Mouse (Mus musculus) stomach, embryonic 14.5 days (tissue): Measurements from ENCODE around the gene Nit2. TPM values are rescaled to one million over a fixed set of nuclear protein-coding genes. Genes with fewer than 3 reads are reported as not detected.

Experiments
- ATAC-seq: fragments of 200-750 bp; cut with Nextera tagmentation; 2 replicates; pipeline ENCODE4 v1.8.0; 2017; ENCODE audit warnings: low read depth, moderate TSS enrichment; ENCODE audit not compliant: insufficient number of reproducible peaks, insufficient read depth, low FRiP score
- H3K27ac ChIP-seq: fragments of 300-500 bp; sonication (generic); 2 replicates; pipeline ENCODE4 v1.5.1; 2014; ENCODE audit warnings: mild to moderate bottlenecking, low read length, moderate library complexity, mixed read lengths
- H3K27me3 ChIP-seq: fragments of 300-500 bp; sonication (generic); 2 replicates; pipeline ENCODE4 v1.6.1; 2014; ENCODE audit warnings: low read length, control low read depth, mixed read lengths; ENCODE audit not compliant: control insufficient read depth, insufficient read depth
- H3K36me3 ChIP-seq: fragments of 300-500 bp; sonication (generic); 2 replicates; pipeline ENCODE4 v1.6.1; 2014; ENCODE audit warnings: mild to moderate bottlenecking, control low read depth, low read length, moderate library complexity, mixed read lengths; ENCODE audit not compliant: control insufficient read depth, insufficient read depth
- H3K4me1 ChIP-seq: fragments of 300-500 bp; sonication (generic); 2 replicates; pipeline ENCODE4 v1.6.1; 2014; ENCODE audit warnings: low read length, control low read depth, mixed read lengths; ENCODE audit not compliant: control insufficient read depth, insufficient read depth
- H3K4me2 ChIP-seq: fragments of 300-500 bp; sonication (generic); replicated peaks from 2 replicates; pipeline ENCODE4 v1.6.1; 2014; ENCODE audit warnings: low read depth, low read length, control low read depth
- H3K4me3 ChIP-seq: fragments of 300-500 bp; sonication (generic); 2 replicates; pipeline ENCODE4 v1.5.1; 2014; ENCODE audit warnings: low read depth, low read length, control low read depth
- H3K9ac ChIP-seq: fragments of 300-500 bp; sonication (generic); replicated peaks from 2 replicates; pipeline ENCODE4 v1.6.1; 2014; ENCODE audit warnings: low read depth, mild to moderate bottlenecking, control low read depth, low read length, moderate library complexity, mixed read lengths
- H3K9me3 ChIP-seq: fragments of 300-500 bp; sonication (generic); 2 replicates; pipeline ENCODE4 v1.6.1; 2016; ENCODE audit warnings: low read depth, low read length, control low read depth; ENCODE audit not compliant: control insufficient read depth
- WGBS: fragments of 180-500 bp; shearing (Covaris S2); extraction: QIAGEN DNeasy Blood & Tissue Kit; methylation state at CpG from one replicate; pipeline ENCODE4 v1.1.7; 2014; 5-methylcytosine and 5-hydroxymethylcytosine counted together
- polyA plus RNA-seq: library from polyadenylated mRNA; unstranded; fragments of >200 nt; fragmentation: Nextera tagmentation; extraction: Ambion mirVana; gene quantifications from 2 replicates; pipeline ENCODE4 v1.2.1, GENCODE M21; 2014

Nit2 gene
- polyA plus RNA-seq, 1 experiment from 2014 or later = 84.7 TPM

DNA sequence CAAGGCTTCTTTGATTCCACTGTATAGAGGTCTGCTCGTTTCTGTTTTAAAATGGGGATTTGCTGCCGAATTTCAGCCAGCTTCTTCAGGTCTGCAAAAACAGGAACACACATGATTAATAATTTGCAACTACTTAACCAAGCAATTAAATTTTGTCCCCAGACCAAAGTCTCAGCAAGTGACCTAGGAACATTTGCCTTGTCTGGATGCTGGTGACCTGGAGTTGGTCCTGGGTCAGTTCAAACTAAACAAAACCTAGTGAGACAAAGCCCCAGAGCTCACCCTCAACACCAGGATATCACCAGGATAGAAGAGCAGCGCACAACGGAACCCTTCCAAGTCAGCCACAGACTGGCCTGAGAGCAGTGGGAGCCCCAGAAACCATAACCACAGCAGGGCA is 10.1 kb downstream of the Nit2 start:
- Histone ChIP-seq H3K36me3 (peaks cover 42% of the 10 kb centered on the region), H3K4me3 (no peak overlapping the region), H3K9ac (no peak overlapping the region), H3K9me3 (no peaks in the 10 kb centered on the region), H3K27ac (no peak overlapping the region), H3K4me1 (no peaks in the 10 kb centered on the region), H3K27me3 (no peaks in the 10 kb centered on the region), H3K4me2 (no peak overlapping the region)
- WGBS = 82% methylated on average over 4 of the region's 4 CpGs
- no peak for ATAC-seq

DNA sequence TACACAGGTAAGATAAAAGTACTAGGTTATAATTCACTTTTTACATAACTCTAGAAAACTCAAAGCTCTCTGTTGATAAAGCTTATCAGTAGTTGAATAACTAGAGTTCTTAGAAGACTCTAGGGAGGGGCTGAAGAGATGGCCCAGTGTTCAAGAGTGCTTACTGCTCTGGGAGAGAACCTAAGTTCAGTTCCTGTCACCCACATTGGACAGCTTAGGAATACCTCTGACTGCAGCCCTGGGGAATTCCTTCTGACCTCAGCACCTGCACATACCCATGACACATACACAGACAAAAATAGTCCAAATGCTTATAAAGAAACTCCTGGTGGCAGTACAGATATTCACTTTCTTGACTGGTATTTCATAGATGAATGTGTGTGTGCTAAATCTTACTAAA is 11.2 kb downstream of the Nit2 start:
- no peak for ATAC-seq
- peaks cover 40% of the 10 kb centered on the region for H3K36me3 ChIP-seq
- H3K4me2 ChIP-seq = no peak overlapping the region
- no peak overlapping the region for H3K4me3 ChIP-seq
- no peak overlapping the region for H3K9ac ChIP-seq
- H3K9me3 ChIP-seq = no peaks in the 10 kb centered on the region
- no peaks in the 10 kb centered on the region for H3K27me3 ChIP-seq
- H3K4me1 ChIP-seq = no peaks in the 10 kb centered on the region
- no peak overlapping the region for H3K27ac ChIP-seq

DNA sequence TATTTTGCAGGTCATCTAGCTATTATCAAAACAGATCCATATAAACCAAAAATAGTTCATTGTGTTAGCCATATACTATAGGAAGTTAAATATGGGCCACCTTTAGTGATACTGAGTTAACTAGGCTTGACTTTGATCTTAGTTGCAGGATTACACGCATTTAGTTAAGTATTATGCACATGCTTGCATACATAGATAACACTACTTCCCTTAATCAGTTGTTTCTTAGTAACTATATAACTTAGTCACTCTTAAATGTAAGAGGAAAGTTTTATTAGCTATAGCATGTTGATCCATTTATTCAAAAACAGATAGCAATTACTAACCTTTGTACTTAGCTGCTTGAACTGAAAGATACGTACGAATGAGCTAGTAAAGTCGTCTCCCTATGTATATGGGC is 15.7 kb downstream of the Nit2 start:
- Histone ChIP-seq H3K4me1 (no peaks in the 10 kb centered on the region), H3K27me3 (no peaks in the 10 kb centered on the region), H3K4me2 (no peak overlapping the region), H3K9me3 (no peaks in the 10 kb centered on the region), H3K27ac (no peak overlapping the region), H3K9ac (no peak overlapping the region), H3K36me3 (peaks cover 47% of the 10 kb centered on the region), H3K4me3 (no peak overlapping the region)
- 89% methylated on average over 4 of the region's 4 CpGs for WGBS
- ATAC-seq = no peak

DNA sequence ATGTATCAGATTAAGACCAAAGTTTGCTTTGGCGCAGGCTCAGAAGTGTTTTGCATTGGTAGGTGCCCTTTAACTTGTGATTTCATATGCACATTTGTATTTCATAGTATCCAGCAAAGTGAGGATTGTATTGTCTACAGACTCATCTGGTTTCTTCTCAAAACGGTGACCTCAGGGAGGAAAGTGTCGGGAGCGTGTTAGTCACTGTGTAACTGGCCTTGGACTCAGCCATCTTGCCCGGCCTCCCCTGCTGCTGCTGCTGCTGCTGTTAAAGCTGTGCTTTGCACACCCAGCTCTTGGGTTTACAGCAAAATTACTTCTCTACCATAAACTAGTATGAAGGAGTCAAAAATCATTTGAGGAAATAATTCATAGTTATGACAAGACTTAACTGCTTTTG is 22.4 kb downstream of the Nit2 start:
- H3K4me1 ChIP-seq = no peaks in the 10 kb centered on the region
- peaks cover 46% of the 10 kb centered on the region for H3K36me3 ChIP-seq
- no peak overlapping the region for H3K4me2 ChIP-seq
- no peaks in the 10 kb centered on the region for H3K9me3 ChIP-seq
- no peak overlapping the region for H3K27ac ChIP-seq
- WGBS = 94% methylated on average over 5 of the region's 5 CpGs
- no peaks in the 10 kb centered on the region for H3K27me3 ChIP-seq
- no peak for ATAC-seq
- H3K4me3 ChIP-seq = no peak overlapping the region
- H3K9ac ChIP-seq = no peak overlapping the region

DNA sequence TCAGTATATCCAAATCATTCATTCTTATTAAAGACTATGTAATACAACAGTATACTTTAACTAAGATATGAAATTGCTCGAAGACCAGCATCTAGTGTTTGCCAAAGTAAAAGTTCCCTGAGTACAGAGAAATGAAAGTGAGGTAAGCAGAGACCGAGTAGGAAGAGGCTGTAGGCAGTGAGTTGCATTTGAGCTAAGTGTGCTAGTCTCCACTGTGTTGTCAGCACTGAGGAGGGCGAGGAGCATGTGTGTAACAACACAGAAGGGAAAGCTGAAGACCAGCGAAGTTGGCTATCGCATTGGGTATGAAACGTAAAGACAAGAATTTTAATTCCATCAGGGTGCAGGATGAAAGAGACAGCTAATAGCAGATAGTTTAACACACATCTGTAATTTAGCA is 33.5 kb downstream of the Nit2 start:
- Histone ChIP-seq H3K9ac (no peak overlapping the region), H3K9me3 (no peaks in the 10 kb centered on the region), H3K36me3 (peaks cover 29% of the 10 kb centered on the region), H3K4me1 (no peaks in the 10 kb centered on the region), H3K27ac (no peak overlapping the region), H3K4me3 (no peak overlapping the region), H3K27me3 (no peaks in the 10 kb centered on the region), H3K4me2 (no peak overlapping the region)
- WGBS = 93% methylated on average over 6 of the region's 6 CpGs
- ATAC-seq = no peak

DNA sequence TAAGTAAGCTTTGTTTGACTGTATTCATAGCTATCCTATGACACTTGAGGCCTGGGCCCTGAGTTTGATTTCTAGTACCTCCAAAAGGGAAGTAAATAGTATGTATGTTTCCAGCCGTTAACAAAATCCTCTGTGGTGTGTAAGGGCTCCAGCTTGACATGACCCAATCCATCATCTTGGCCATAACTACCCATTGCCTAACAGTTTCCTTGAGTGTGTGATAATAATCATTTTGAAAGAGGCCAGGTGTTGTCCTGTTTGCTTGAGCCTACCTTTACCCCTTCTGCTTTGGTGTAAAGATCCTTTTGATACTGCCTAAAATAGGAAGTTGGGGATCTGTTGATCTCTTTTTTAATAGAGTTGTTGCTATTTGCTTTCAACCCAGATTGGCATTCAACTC is 34.8 kb downstream of the Nit2 start:
- ATAC-seq = no peak
- H3K4me1 ChIP-seq = 0 out of 2 replicates have a peak, but pooled peaks cover 5% of the 10 kb centered on the region
- WGBS = 30% methylated on average over 1 of the region's 1 CpGs
- H3K27me3 ChIP-seq = no peaks in the 10 kb centered on the region
- H3K9ac ChIP-seq = no peak overlapping the region
- H3K4me2 ChIP-seq = no peak overlapping the region
- peaks cover 22% of the 10 kb centered on the region for H3K36me3 ChIP-seq
- no peak overlapping the region for H3K4me3 ChIP-seq
- no peaks in the 10 kb centered on the region for H3K9me3 ChIP-seq
- no peak overlapping the region for H3K27ac ChIP-seq

DNA sequence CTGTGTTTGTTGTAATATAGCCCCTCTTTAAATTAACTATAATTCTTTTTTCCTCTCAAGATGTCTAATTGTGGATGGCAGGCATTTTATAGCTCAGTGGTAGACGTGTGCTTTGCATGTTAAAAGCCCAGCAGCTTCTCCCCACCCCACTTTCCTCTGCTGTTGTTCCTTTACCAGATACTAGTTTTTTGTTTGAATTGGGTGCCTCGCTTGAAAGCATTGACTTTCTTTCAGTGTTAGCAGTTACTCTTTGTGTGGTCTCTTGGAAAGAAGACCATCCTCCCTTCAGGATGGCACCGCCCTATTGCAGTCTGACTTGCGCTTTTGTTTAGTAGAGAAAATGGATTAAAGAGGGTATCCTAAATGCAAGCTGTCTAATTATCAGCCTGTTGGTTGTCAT is 35.6 kb downstream of the Nit2 start:
- Histone ChIP-seq H3K27ac (no peak overlapping the region), H3K4me1 (0 out of 2 replicates have a peak, but pooled peaks cover 5% of the 10 kb centered on the region), H3K4me3 (no peak overlapping the region), H3K27me3 (no peaks in the 10 kb centered on the region), H3K4me2 (no peak overlapping the region), H3K36me3 (peaks cover 15% of the 10 kb centered on the region), H3K9me3 (no peaks in the 10 kb centered on the region), H3K9ac (no peak overlapping the region)
- 79% methylated on average over 4 of the region's 4 CpGs for WGBS
- no peak for ATAC-seq

DNA sequence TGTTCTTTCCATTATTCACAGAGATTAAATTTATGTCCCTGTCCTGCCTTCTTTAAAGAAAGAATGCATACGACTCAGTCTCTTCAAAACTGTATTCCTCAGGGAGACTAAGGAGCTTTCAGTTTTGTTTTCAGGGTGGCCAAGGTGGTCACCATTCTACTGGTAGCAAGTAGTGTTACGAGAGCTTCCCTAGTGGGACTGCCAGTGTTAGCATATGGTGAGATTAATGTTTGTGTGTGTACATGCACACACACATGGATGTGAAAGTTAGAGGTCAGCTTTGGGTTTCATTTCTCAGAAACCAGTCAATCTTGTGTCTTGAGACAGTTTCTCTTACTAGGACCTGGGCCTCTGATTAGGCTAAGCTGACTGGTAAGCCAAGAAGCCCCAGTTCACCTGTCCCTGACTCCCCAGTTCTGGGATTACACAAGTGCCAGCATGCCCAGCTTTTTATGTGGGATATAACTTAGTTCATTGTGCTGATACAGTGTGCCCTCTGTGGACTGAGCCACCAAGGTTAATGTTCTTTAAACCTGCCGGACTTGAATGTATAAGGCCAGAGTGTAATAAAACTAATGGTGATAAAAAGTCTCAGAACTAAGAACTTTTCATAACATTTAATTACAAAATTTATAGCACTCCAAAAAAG is 36.3 kb downstream of the Nit2 start:
- H3K4me1 ChIP-seq = 0 out of 2 replicates have a peak, but pooled peaks cover 5% of the 10 kb centered on the region

DNA sequence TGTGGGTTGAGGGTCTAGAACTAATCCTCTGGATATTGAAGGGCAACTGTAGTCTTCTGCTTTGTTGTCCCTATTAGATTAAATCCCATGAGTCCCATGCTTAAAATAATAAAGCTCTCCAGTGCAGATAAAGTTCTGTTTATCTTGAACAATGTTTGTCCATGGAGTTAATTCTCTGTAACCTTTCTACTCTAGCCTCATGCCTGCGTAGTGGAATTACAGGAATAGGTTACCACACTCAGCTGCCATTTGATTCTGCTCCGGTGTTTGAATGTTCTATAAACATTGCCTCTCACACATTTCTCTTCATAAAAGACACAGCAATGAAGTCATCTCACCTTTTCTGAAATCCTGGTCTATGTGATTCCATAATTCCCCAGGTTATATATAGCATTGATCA is 39.3 kb downstream of the Nit2 start:
- ATAC-seq = no peak
- 56% methylated on average over 2 of the region's 2 CpGs for WGBS

More for the DNA sequence above, 36.3 kb downstream of the Nit2 start:
- ATAC-seq = no peak
- Histone ChIP-seq H3K36me3 (peaks cover 8% of the 10 kb centered on the region), H3K27ac (0 out of 2 replicates have a peak overlapping the region, but pooled peaks have one; percentile 15), H3K4me2 (no peak overlapping the region), H3K9ac (no peak overlapping the region), H3K27me3 (no peaks in the 10 kb centered on the region), H3K9me3 (no peaks in the 10 kb centered on the region), H3K4me3 (no peak overlapping the region)
- 73% methylated on average over 3 of the region's 3 CpGs for WGBS

More for the DNA sequence above, 39.3 kb downstream of the Nit2 start:
- no peak overlapping the region for H3K27ac ChIP-seq
- H3K4me1 ChIP-seq = peaks cover 16% of the 10 kb centered on the region
- no peaks in the 10 kb centered on the region for H3K9me3 ChIP-seq
- no peak overlapping the region for H3K4me2 ChIP-seq
- no peak overlapping the region for H3K4me3 ChIP-seq
- no peaks in the 10 kb centered on the region for H3K36me3 ChIP-seq
- no peak overlapping the region for H3K9ac ChIP-seq
- H3K27me3 ChIP-seq = no peaks in the 10 kb centered on the region
